ENCODE assay signal across 10 mouse cellular contexts in genomic region chr2:144177268-144177667, GRCm38 (mm10).
DNase-seq lines count a peak whose midpoint lies in the region; ATAC-seq and TF ChIP-seq lines count a peak whose summit lies in the region.
"Had no signal": no experiment of that assay in that cellular context is flagged by ENCODE, and none has a peak within 500 bp of the region (broad histone marks: within the 10 kb centered on the region; RNA-seq: fewer than 3 reads in every experiment).

No protein-coding gene starts in this region.

- no peak overlapping the region for H3K4me3 ChIP-seq in heart, embryonic 16.5 days (ENCODE audit: low read length)
- no peak overlapping the region for H3K4me3 ChIP-seq in liver, postnatal 0 days (ENCODE audit: low read depth, low read length)
- no peak overlapping the region for H3K4me3 ChIP-seq in kidney, embryonic 14.5 days (ENCODE audit: low read length)

- peak overlapping the region; percentile 88 for H3K27ac ChIP-seq in heart, embryonic 16.5 days (ENCODE audit: low read length)
- peak overlapping the region; percentile 77 for H3K27ac ChIP-seq in liver, postnatal 0 days (ENCODE audit: low read depth)
- no peak overlapping the region for H3K27ac ChIP-seq in kidney, embryonic 14.5 days (ENCODE audit: low read depth, low read length)

- peak overlapping the region; percentile 64 for H3K9ac ChIP-seq in heart, embryonic 16.5 days (ENCODE audit: low read length)
- 0 out of 2 replicates have a peak overlapping the region, but pooled peaks have one; percentile 16 for H3K9ac ChIP-seq in liver, postnatal 0 days (replicated peaks)
- H3K9ac ChIP-seq in kidney, embryonic 14.5 days (ENCODE audit: low read depth, low read length) = no peak overlapping the region
- H3K9ac ChIP-seq: forebrain, postnatal 0 days had no signal

- H3K27me3 ChIP-seq in heart, embryonic 16.5 days (ENCODE audit: control insufficient read depth, insufficient read depth, low read length) = no peaks in the 10 kb centered on the region
- no peaks in the 10 kb centered on the region for H3K27me3 ChIP-seq in liver, postnatal 0 days (ENCODE audit: insufficient read depth, low read length)
- H3K27me3 ChIP-seq in kidney, embryonic 14.5 days (ENCODE audit: control insufficient read depth, insufficient read depth, low read length) = no peaks in the 10 kb centered on the region

- H3K9me3 ChIP-seq in heart, embryonic 16.5 days (replicated peaks; ENCODE audit: control insufficient read depth, low read length) = no peaks in the 10 kb centered on the region
- no peaks in the 10 kb centered on the region for H3K9me3 ChIP-seq in liver, postnatal 0 days (ENCODE audit: low read length)
- 0 out of 2 replicates have a peak, but pooled peaks cover 2% of the 10 kb centered on the region for H3K9me3 ChIP-seq in kidney, embryonic 14.5 days (ENCODE audit: control insufficient read depth, low read length)

- ATAC-seq in frontal cortex, adult (ENCODE audit: low TSS enrichment) = peak; percentile 46
- peak; percentile 91 for ATAC-seq in heart, embryonic 16.5 days (replicated peaks; ENCODE audit: extremely low read depth, insufficient read depth, low FRiP score)
- ATAC-seq in liver, postnatal 0 days = peak; percentile 35
- ATAC-seq in kidney, embryonic 14.5 days (ENCODE audit: low FRiP score, low TSS enrichment) = no peak
- ATAC-seq: forebrain, postnatal 0 days had no signal

- TF ChIP-seq EP300 in liver, postnatal 0 days (IDR thresholded peaks at IDR 0.05; ENCODE audit: low read depth) = no peak

- no peak for DNase-seq in frontal cortex, postnatal 36 days (ENCODE audit: low spot score in 2 of 2)
- DNase-seq in adrenal gland, postnatal 14 days = peak; percentile 59
- no peak for DNase-seq in liver, postnatal 0 days
- DNase-seq in layer of hippocampus, adult 18-20 months (ENCODE audit: low spot score in 2 of 2) = no peak
- DNase-seq in T-cell, adult 2 months (ENCODE audit: low spot score) = no peak
- DNase-seq: cerebellum, postnatal 36 days; forebrain, postnatal 0 days had no signal

- no peaks in the 10 kb centered on the region for H3K36me3 ChIP-seq in heart, embryonic 16.5 days (ENCODE audit: control insufficient read depth, insufficient read depth)
- no peaks in the 10 kb centered on the region for H3K36me3 ChIP-seq in liver, postnatal 0 days (replicated peaks; ENCODE audit: insufficient read depth, low read length)
- H3K36me3 ChIP-seq in kidney, embryonic 14.5 days (ENCODE audit: control insufficient read depth, insufficient read depth, low read length) = no peaks in the 10 kb centered on the region

- H3K4me2 ChIP-seq in heart, embryonic 16.5 days (ENCODE audit: low read depth, low read length) = peak overlapping the region; percentile 22; the same call in 1 of the 2 replicates
- peak overlapping the region; percentile 18; the same call in 1 of the 2 replicates for H3K4me2 ChIP-seq in liver, postnatal 0 days (ENCODE audit: low read depth, low read length)
- H3K4me2 ChIP-seq in kidney, embryonic 14.5 days (replicated peaks; ENCODE audit: low read depth, low read length) = no peak overlapping the region

- WGBS in heart, embryonic 16.5 days = 12% methylated on average over 6 of the region's 6 CpGs
- 20% methylated on average over 6 of the region's 6 CpGs for WGBS in liver, postnatal 0 days (ENCODE audit: insufficient replicate concordance)
- WGBS in kidney, embryonic 14.5 days = 54% methylated on average over 6 of the region's 6 CpGs

- TF ChIP-seq CTCF in liver, postnatal 0 days (IDR thresholded peaks at IDR 0.05; ENCODE audit: low read depth) = no peak

- H3K4me1 ChIP-seq in heart, embryonic 16.5 days (ENCODE audit: control insufficient read depth, insufficient read depth, low read length) = peaks cover 15% of the 10 kb centered on the region
- peaks cover 40% of the 10 kb centered on the region for H3K4me1 ChIP-seq in liver, postnatal 0 days (ENCODE audit: insufficient read depth)
- 0 out of 2 replicates have a peak, but pooled peaks cover 2% of the 10 kb centered on the region for H3K4me1 ChIP-seq in kidney, embryonic 14.5 days (ENCODE audit: control insufficient read depth, insufficient read depth, low read length)
